Mouse (Mus musculus) testis, postnatal 14 days (tissue): ENCODE data around the gene Ier5l.

Experiments
- DNase-seq: peaks from one replicate; pipeline ENCODE4 v3.0.0; 2021; ENCODE audit warnings: low spot score

The Ier5l gene

GRCm38 (mm10) chr2:30441518-30442497, 32.2 kb downstream of the Ier5l start:
- DNase-seq = peak; percentile 80

- DNase-seq = peak; percentile 84
These were observed 33.1 kb downstream of the Ier5l start for GRCm38 (mm10) chr2:30440701-30441517.

GRCm38 (mm10) chr2:30440211-30440700, 33.8 kb downstream of the Ier5l start:
- no peak for DNase-seq

- no peak for DNase-seq
These were observed 34.4 kb downstream of the Ier5l start for GRCm38 (mm10) chr2:30439631-30440030.

- no peak for DNase-seq
These were observed 36.2 kb downstream of the Ier5l start for GRCm38 (mm10) chr2:30437791-30438190.

GRCm38 (mm10) chr2:30436809-30437208, 37.2 kb downstream of the Ier5l start:
- no peak for DNase-seq

GRCm38 (mm10) chr2:30436156-30436545, 37.9 kb downstream of the Ier5l start:
- DNase-seq = no peak

- no peak for DNase-seq
These were observed 38.5 kb downstream of the Ier5l start for GRCm38 (mm10) chr2:30435326-30436155.

GRCm38 (mm10) chr2:30429156-30429555, 44.9 kb downstream of the Ier5l start:
- DNase-seq = no peak
